Mouse (Mus musculus) forebrain, embryonic 16.5 days (tissue): ENCODE measurements around the gene Mrpl20. TPM values are rescaled to one million over a fixed set of nuclear protein-coding genes. Genes with fewer than 3 reads are reported as not detected.

Experiments
- ATAC-seq: fragments of 200-750 bp; cut with Nextera tagmentation; 2 replicates; pipeline ENCODE4 v1.8.0; 2017; ENCODE audit warnings: mild to moderate bottlenecking, moderate library complexity
- H3K27ac ChIP-seq: fragments of 300-500 bp; sonication (generic); 2 replicates; pipeline ENCODE4 v1.5.1; 2014; ENCODE audit warnings: low read length, control low read depth
- H3K27me3 ChIP-seq: fragments of 300-500 bp; sonication (generic); replicated peaks from 2 replicates; pipeline ENCODE4 v1.6.1; 2014; ENCODE audit warnings: low read length; ENCODE audit not compliant: control insufficient read depth, insufficient read depth
- H3K36me3 ChIP-seq: fragments of 300-500 bp; sonication (generic); 2 replicates; pipeline ENCODE4 v1.6.1; 2014; ENCODE audit not compliant: control insufficient read depth, insufficient read depth
- H3K4me1 ChIP-seq: fragments of 300-500 bp; sonication (generic); replicated peaks from 2 replicates; pipeline ENCODE4 v1.6.1; 2014; ENCODE audit warnings: low read length; ENCODE audit not compliant: control insufficient read depth, insufficient read depth
- H3K4me2 ChIP-seq: fragments of 300-500 bp; sonication (generic); 2 replicates; pipeline ENCODE4 v1.6.1; 2014; ENCODE audit warnings: mild to moderate bottlenecking, low read length, control low read depth
- H3K4me3 ChIP-seq: fragments of 300-500 bp; sonication (generic); replicated peaks from 2 replicates; pipeline ENCODE4 v1.5.1; 2014; ENCODE audit warnings: mild to moderate bottlenecking, low read length, control low read depth
- H3K9ac ChIP-seq: fragments of 300-500 bp; sonication (generic); replicated peaks from 2 replicates; pipeline ENCODE4 v1.6.1; 2014; ENCODE audit warnings: low read depth, low read length, control low read depth
- H3K9me3 ChIP-seq: fragments of 300-500 bp; sonication (generic); 2 replicates; pipeline ENCODE4 v1.6.1; 2016; ENCODE audit warnings: low read length; ENCODE audit not compliant: control insufficient read depth
- WGBS: fragments of 180-500 bp; shearing (Covaris S2); extraction: QIAGEN DNeasy Blood & Tissue Kit; methylation state at CpG from one replicate; pipeline ENCODE4 v1.1.7; 2014; 5-methylcytosine and 5-hydroxymethylcytosine counted together
- microRNA-seq: library from miRNA; unstranded; fragments of <30 nt; microRNA quantifications from one replicate; pipeline ENCODE4, GENCODE M21; 2017
- polyA plus RNA-seq: library from polyadenylated mRNA; unstranded; fragments of >200 nt; fragmentation: Nextera tagmentation; extraction: Ambion mirVana; gene quantifications from 2 replicates; pipeline ENCODE4 v1.2.1, GENCODE M21; 2015

The Mrpl20 gene
- polyA plus RNA-seq, 1 experiment from 2014 or later = 231 TPM

GRCm38 (mm10) chr4:155856881-155857280 is 54.2 kb downstream of the Mrpl20 start:
- 83% methylated on average over 3 of the region's 3 CpGs for WGBS
- ATAC-seq = no peak

GRCm38 (mm10) chr4:155859318-155859717 is 56.6 kb downstream of the Mrpl20 start:
- 34% methylated on average over 13 of the region's 13 CpGs for WGBS
- Histone ChIP-seq H3K27me3 (no peaks in the 10 kb centered on the region), H3K27ac (no peak overlapping the region), H3K4me2 (no peak overlapping the region), H3K9ac (no peak overlapping the region), H3K9me3 (no peaks in the 10 kb centered on the region), H3K36me3 (peaks cover 21% of the 10 kb centered on the region), H3K4me1 (no peaks in the 10 kb centered on the region), H3K4me3 (no peak overlapping the region)
- no peak for ATAC-seq

More at GRCm38 (mm10) chr4:155856881-155857280, 54.2 kb downstream of the Mrpl20 start:
- Histone ChIP-seq H3K9ac (no peak overlapping the region), H3K4me3 (no peak overlapping the region), H3K4me1 (0 out of 2 replicates have a peak, but pooled peaks cover 4% of the 10 kb centered on the region), H3K27ac (no peak overlapping the region), H3K27me3 (no peaks in the 10 kb centered on the region), H3K9me3 (no peaks in the 10 kb centered on the region), H3K4me2 (no peak overlapping the region), H3K36me3 (peaks cover 21% of the 10 kb centered on the region)

Small RNA genes lying within 50 kb of the gene (microRNA-seq; reads per million reads assigned to microRNA genes)
- gene Gm27743 = not detected

Other genes starting within 250 kb of the Mrpl20 start
- gene Nadk, start 240.5 kb upstream of the Mrpl20 start, polyA plus RNA-seq = 113 and 120 TPM in 2 replicates
- gene Slc35e2, start 201.5 kb upstream of the Mrpl20 start, polyA plus RNA-seq = 12.0 and 12.9 TPM in 2 replicates
- gene Cdk11b, start 178.0 kb upstream of the Mrpl20 start, polyA plus RNA-seq = 62.4 and 65.2 TPM in 2 replicates
- gene Gm10563, start 157.5 kb upstream of the Mrpl20 start, polyA plus RNA-seq = not detected in 2 replicates
- 3.0 and 3.2 TPM in 2 replicates for gene Mmp23, start 149.5 kb upstream of the Mrpl20 start, polyA plus RNA-seq
- 49.8 and 63.1 TPM in 2 replicates for gene Mib2, start 133.7 kb upstream of the Mrpl20 start, polyA plus RNA-seq
- gene Fndc10, start 108.5 kb upstream of the Mrpl20 start, polyA plus RNA-seq = 4.8 and 7.5 TPM in 2 replicates
- 134 and 150 TPM in 2 replicates for gene Ssu72, start 98.1 kb upstream of the Mrpl20 start, polyA plus RNA-seq
- gene Tmem240, start 68.1 kb upstream of the Mrpl20 start, polyA plus RNA-seq = 7.3 and 11.4 TPM in 2 replicates
- gene Atad3a, start 41.8 kb upstream of the Mrpl20 start, polyA plus RNA-seq = 98.2 and 101 TPM in 2 replicates
- 27.3 and 29.6 TPM in 2 replicates for gene Vwa1, start 28.2 kb upstream of the Mrpl20 start, polyA plus RNA-seq
- 0.47 and 0.53 TPM in 2 replicates for gene Tmem88b, start 17.0 kb upstream of the Mrpl20 start, polyA plus RNA-seq
- not detected in 2 replicates for gene Ankrd65, start 12.4 kb upstream of the Mrpl20 start, polyA plus RNA-seq
- 176 and 188 TPM in 2 replicates for gene Ccnl2, start 9.6 kb downstream of the Mrpl20 start, polyA plus RNA-seq
- gene Aurkaip1, start 28.4 kb downstream of the Mrpl20 start, polyA plus RNA-seq = 111 and 121 TPM in 2 replicates
- 16.9 and 19.8 TPM in 2 replicates for gene Mxra8, start 36.8 kb downstream of the Mrpl20 start, polyA plus RNA-seq
- 7.0 and 10.0 TPM in 2 replicates for gene Dvl1, start 44.5 kb downstream of the Mrpl20 start, polyA plus RNA-seq
- 0.72 and 0.84 TPM in 2 replicates for gene Tas1r3, start 60.5 kb downstream of the Mrpl20 start, polyA plus RNA-seq
- gene Cptp, start 66.6 kb downstream of the Mrpl20 start, polyA plus RNA-seq = 22.5 and 23.8 TPM in 2 replicates
- 89.8 and 100 TPM in 2 replicates for gene Ints11, start 66.7 kb downstream of the Mrpl20 start, polyA plus RNA-seq
- 68.0 and 70.3 TPM in 2 replicates for gene Pusl1, start 88.9 kb downstream of the Mrpl20 start, polyA plus RNA-seq
- gene Acap3, start 88.9 kb downstream of the Mrpl20 start, polyA plus RNA-seq = 94.8 and 101 TPM in 2 replicates
- 115 and 121 TPM in 2 replicates for gene Ube2j2, start 141.0 kb downstream of the Mrpl20 start, polyA plus RNA-seq
- gene C1qtnf12, start 159.4 kb downstream of the Mrpl20 start, polyA plus RNA-seq = 6.3 and 9.2 TPM in 2 replicates
- 26.8 and 30.4 TPM in 2 replicates for gene B3galt6, start 189.8 kb downstream of the Mrpl20 start, polyA plus RNA-seq
- 118 and 125 TPM in 2 replicates for gene Sdf4, start 190.0 kb downstream of the Mrpl20 start, polyA plus RNA-seq
- gene Tnfrsf4, start 211.0 kb downstream of the Mrpl20 start, polyA plus RNA-seq = 1.0 and 1.4 TPM in 2 replicates
- gene Tnfrsf18, start 223.3 kb downstream of the Mrpl20 start, polyA plus RNA-seq = 0.60 and 1.5 TPM in 2 replicates